ENCODE assay signal across 8 mouse cellular contexts in the genomic region with DNA sequence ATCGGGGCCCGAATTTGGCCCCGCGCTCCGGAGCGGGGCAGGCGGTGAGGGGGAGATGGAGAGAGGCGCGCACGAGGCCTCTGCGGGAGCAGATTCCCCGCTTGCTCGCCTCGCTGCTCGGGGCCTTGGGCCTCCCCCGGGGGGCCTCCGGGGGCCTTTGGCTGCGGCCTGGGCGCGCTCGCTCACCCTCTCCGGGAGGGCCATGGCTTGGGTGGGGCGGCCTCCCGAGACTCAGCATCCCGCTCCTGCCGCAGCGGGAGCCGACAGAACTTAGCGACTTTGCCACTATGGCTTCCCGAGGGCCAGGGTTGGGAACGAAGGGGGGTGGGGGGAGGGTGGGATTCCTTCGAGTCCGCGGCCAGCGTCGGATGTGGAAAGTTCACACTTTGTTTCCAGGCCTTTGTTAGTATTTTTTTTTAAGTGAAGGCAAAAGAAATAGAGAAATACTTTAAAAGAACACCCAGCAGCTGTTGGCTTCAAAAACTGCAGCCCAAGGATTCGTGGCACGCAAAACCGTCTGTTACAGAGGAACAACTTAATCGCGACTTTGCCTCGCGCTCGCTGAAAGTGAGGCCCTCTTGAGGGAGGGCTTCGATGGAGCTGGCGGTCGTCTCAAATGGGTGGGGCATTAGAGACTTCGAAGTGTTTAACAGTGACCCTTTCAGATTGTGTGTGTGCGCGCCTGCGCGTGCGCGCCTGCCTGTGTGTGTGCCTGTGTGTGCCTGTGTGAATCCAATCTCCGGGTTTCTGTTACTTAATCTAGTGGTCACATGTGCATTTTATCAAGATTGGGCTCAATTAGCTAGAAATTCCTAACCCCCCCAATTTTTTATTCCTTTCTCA. TPM values are rescaled to one million over a fixed set of nuclear protein-coding genes. Genes with fewer than 3 reads are reported as not detected.
DNase-seq lines count a peak whose midpoint lies in the region; ATAC-seq and TF ChIP-seq lines count a peak whose summit lies in the region.

No protein-coding gene starts in this region.

- TF ChIP-seq CTCF in cerebellum, adult 2 months (IDR thresholded peaks at IDR 0.05; ENCODE audit: borderline replicate concordance, insufficient read depth, low read depth, low read length) = no peak
- no peak for TF ChIP-seq CTCF in lung, embryonic 14.5 days (IDR thresholded peaks at IDR 0.05; ENCODE audit: low read depth)

- no peaks in the 10 kb centered on the region; the same call in 1 of the 2 replicates for H3K4me1 ChIP-seq in cerebellum, adult 2 months (ENCODE audit: control insufficient read depth, insufficient read depth, low read length)
- peaks cover 30% of the 10 kb centered on the region for H3K4me1 ChIP-seq in forebrain, embryonic 16.5 days (replicated peaks; ENCODE audit: control insufficient read depth, insufficient read depth, low read length)
- H3K4me1 ChIP-seq in lung, embryonic 14.5 days (ENCODE audit: insufficient read depth) = peaks cover 7% of the 10 kb centered on the region; the same call in 1 of the 2 replicates

- H3K4me3 ChIP-seq in cerebellum, adult 2 months (replicated peaks; ENCODE audit: insufficient read depth, low read depth, low read length) = peak overlapping the region; percentile 87
- H3K4me3 ChIP-seq in forebrain, embryonic 16.5 days (replicated peaks; ENCODE audit: low read length) = peak overlapping the region; percentile 92
- peak overlapping the region; percentile 98 for H3K4me3 ChIP-seq in lung, embryonic 14.5 days (ENCODE audit: low read depth, low read length)

- ATAC-seq in forebrain, embryonic 16.5 days = peak; percentile 58
- ATAC-seq in lung, embryonic 14.5 days (ENCODE audit: insufficient read depth) = peak; percentile 74

- no peaks in the 10 kb centered on the region for H3K27me3 ChIP-seq in cerebellum, adult 2 months (ENCODE audit: control insufficient read depth, insufficient read depth, low read length)
- no peaks in the 10 kb centered on the region for H3K27me3 ChIP-seq in forebrain, embryonic 16.5 days (replicated peaks; ENCODE audit: control insufficient read depth, insufficient read depth, low read length)
- no peaks in the 10 kb centered on the region for H3K27me3 ChIP-seq in lung, embryonic 14.5 days (ENCODE audit: insufficient read depth, low read length)

- peak overlapping the region; percentile 98 for H3K9ac ChIP-seq in forebrain, embryonic 16.5 days (replicated peaks; ENCODE audit: low read depth, low read length)
- H3K9ac ChIP-seq in lung, embryonic 14.5 days = peak overlapping the region; percentile 100

- DNase-seq in MEL-GATA-1-ER (ENCODE audit: extremely low read depth, low read depth) = peak; percentile 72
- DNase-seq in cerebellum, adult 2 months = peak; percentile 73 to 77
- DNase-seq in heart, postnatal 25 days (ENCODE audit: low spot score) = peak; percentile 80
- peak; percentile 72 for DNase-seq in layer of hippocampus, adult 8-10 months (ENCODE audit: low spot score in 2 of 2)
- DNase-seq in lung, embryonic 14.5 days = peak; percentile 95
- peak; percentile 81 for DNase-seq in ovary, postnatal 36 days (ENCODE audit: low spot score)
- peak; percentile 49 for DNase-seq in thymus, postnatal 25 days

- under 1% methylated on average over 55 of the region's 55 CpGs for WGBS in cerebellum, adult 2 months
- WGBS in forebrain, embryonic 16.5 days = under 1% methylated on average over 55 of the region's 55 CpGs
- under 1% methylated on average over 55 of the region's 55 CpGs for WGBS in lung, embryonic 14.5 days

- no peaks in the 10 kb centered on the region for H3K9me3 ChIP-seq in forebrain, embryonic 16.5 days (ENCODE audit: control insufficient read depth, low read length)
- no peaks in the 10 kb centered on the region for H3K9me3 ChIP-seq in lung, embryonic 14.5 days (ENCODE audit: low read depth, low read length)

- no peaks in the 10 kb centered on the region for H3K36me3 ChIP-seq in forebrain, embryonic 16.5 days (ENCODE audit: control insufficient read depth, insufficient read depth)
- H3K36me3 ChIP-seq in lung, embryonic 14.5 days (ENCODE audit: insufficient read depth) = peaks cover 40% of the 10 kb centered on the region

- intact Hi-C loops in heart, postnatal 25 days (cut with DNase I) = loop anchor here (2.0 kb wide), 1 partner anchor 22 kb away; no protein-coding TSS in a partner anchor

- TF ChIP-seq POLR2A in cerebellum, adult 2 months (IDR thresholded peaks at IDR 0.05; ENCODE audit: borderline replicate concordance, insufficient read depth, low read length) = 0 out of 2 replicates have a peak, but pooled peaks have one; percentile 26

- H3K27ac ChIP-seq in cerebellum, adult 2 months (ENCODE audit: insufficient read depth, low read length) = peak overlapping the region; percentile 82
- peak overlapping the region; percentile 99 for H3K27ac ChIP-seq in forebrain, embryonic 16.5 days (ENCODE audit: low read length)
- peak overlapping the region; percentile 100 for H3K27ac ChIP-seq in lung, embryonic 14.5 days (ENCODE audit: low read depth)

- H3K4me2 ChIP-seq in forebrain, embryonic 16.5 days (ENCODE audit: low read length) = peak overlapping the region; percentile 79
- peak overlapping the region; percentile 89 for H3K4me2 ChIP-seq in lung, embryonic 14.5 days

RNA-seq across cellular contexts. Expression of gene Nedd4, which starts 0.8 kb away (rescaled TPM):
- 248 and 269 TPM in 2 replicates for polyA plus RNA-seq in cerebellum, adult 2 months (2012; rRNA removed)
- 415 and 474 TPM in 2 replicates for polyA plus RNA-seq in forebrain, embryonic 16.5 days (2015; fragmentation: Nextera tagmentation; extraction: Ambion mirVana)
- 100 to 1,000 TPM; 337 to 377 TPM for total RNA-seq in heart, postnatal 25 days (2021)
- 100 to 1,000 TPM; 261 to 316 (median 281) TPM for total RNA-seq in layer of hippocampus, adult 8-10 months (2022)
- 802 and 805 TPM in 2 replicates for polyA plus RNA-seq in lung, embryonic 14.5 days (2014; fragmentation: Nextera tagmentation; extraction: Ambion mirVana)

Comparison
In these comparisons a context has a peak if more than half of its experiments do, and no peak if none do; other contexts are left out.
1. Peak in every context shown above with its lines: DNase-seq, ATAC-seq, H3K4me3 ChIP-seq and H3K27ac ChIP-seq.